Mouse (Mus musculus): ENCODE data around the gene Olfr198. TPM values are rescaled to one million over a fixed set of nuclear protein-coding genes. Genes with fewer than 3 reads are reported as not detected.

Olfr198 gene
- polyA plus RNA-seq (2017; shearing (Covaris generic)) = not detected

GRCm38 (mm10) chr16:59203433-59203832 is at the start of gene Olfr198:
Olfr198 (minus strand) TSS chr16:59203533.

GRCm38 (mm10) chr16:59219667-59220066 is 16.3 kb upstream of the Olfr198 start, which contains the start of gene Olfr199:
Olfr199 (minus strand) TSS chr16:59219767.

GRCm38 (mm10) chr16:59170354-59170753 is 33.0 kb downstream of the Olfr198 start, which contains the start of gene Olfr196:
Olfr196 (minus strand) TSS chr16:59170454.

Other genes with a start within 250 kb of the Olfr198 start
- not detected for gene Olfr183, start 208.2 kb downstream of the Olfr198 start, polyA plus RNA-seq (2017; shearing (Covaris generic))
- not detected for gene Olfr186, start 173.2 kb downstream of the Olfr198 start, polyA plus RNA-seq (2017; shearing (Covaris generic))
- gene Olfr187, start 163.8 kb downstream of the Olfr198 start, polyA plus RNA-seq (2017; shearing (Covaris generic)) = not detected
- not detected for gene Olfr190, start 125.5 kb downstream of the Olfr198 start, polyA plus RNA-seq (2017; shearing (Covaris generic))
- gene Olfr191, start 113.7 kb downstream of the Olfr198 start, polyA plus RNA-seq (2017; shearing (Covaris generic)) = not detected
- gene Olfr193, start 91.7 kb downstream of the Olfr198 start, polyA plus RNA-seq (2017; shearing (Covaris generic)) = not detected
- gene Olfr194, start 82.5 kb downstream of the Olfr198 start, polyA plus RNA-seq (2017; shearing (Covaris generic)) = not detected
- not detected for gene Olfr195, start 56.5 kb downstream of the Olfr198 start, polyA plus RNA-seq (2017; shearing (Covaris generic))
- gene Olfr196, start 33.1 kb downstream of the Olfr198 start, polyA plus RNA-seq (2017; shearing (Covaris generic)) = not detected
- gene Olfr199, start 16.2 kb upstream of the Olfr198 start, polyA plus RNA-seq (2017; shearing (Covaris generic)) = not detected
- gene Olfr201, start 69.1 kb upstream of the Olfr198 start, polyA plus RNA-seq (2017; shearing (Covaris generic)) = not detected
- not detected for gene Olfr202, start 83.3 kb upstream of the Olfr198 start, polyA plus RNA-seq (2017; shearing (Covaris generic))
- not detected for gene Olfr203, start 95.3 kb upstream of the Olfr198 start, polyA plus RNA-seq (2017; shearing (Covaris generic))
- not detected for gene Olfr204, start 114.7 kb upstream of the Olfr198 start, polyA plus RNA-seq (2017; shearing (Covaris generic))
- gene Olfr205, start 127.6 kb upstream of the Olfr198 start, polyA plus RNA-seq (2017; shearing (Covaris generic)) = not detected
- not detected for gene Olfr206, start 145.7 kb upstream of the Olfr198 start, polyA plus RNA-seq (2017; shearing (Covaris generic))
- gene Olfr209, start 160.5 kb upstream of the Olfr198 start, polyA plus RNA-seq (2017; shearing (Covaris generic)) = not detected
- not detected for gene Gabrr3, start 203.8 kb upstream of the Olfr198 start, polyA plus RNA-seq (2017; shearing (Covaris generic))